Mouse (Mus musculus) bone marrow, adult 2 months (tissue): ENCODE data around the gene Fam129a.

Experiments
- CTCF ChIP-seq: fragments of 200-500 bp; IDR thresholded peaks from 2 replicates; pipeline ENCODE4 v1.5.1; 2011; ENCODE audit warnings: low read length, control low read depth; ENCODE audit not compliant: control insufficient read depth, insufficient read depth
- POLR2A ChIP-seq: fragments of 200-500 bp; IDR thresholded peaks from 2 replicates; pipeline ENCODE4 v1.6.1; 2011; ENCODE audit warnings: low read depth, mild to moderate bottlenecking, control low read depth, low read length, borderline replicate concordance; ENCODE audit not compliant: control insufficient read depth

- TF ChIP-seq CTCF (0 out of 2 replicates have a peak, but pooled peaks have one; percentile 10), POLR2A (no peak)
Observed at GRCm38 (mm10) chr1:151766976-151767654, 196.1 kb downstream of the Fam129a start.
